Mouse (Mus musculus) C2C12 (cell line): ENCODE results near the gene Zfand2a.

ENCODE experiments used
- CTCF ChIP-seq: IDR thresholded peaks from one replicate; pipeline ENCODE4 v1.5.1; 2011; ENCODE audit not compliant: control insufficient read depth, insufficient read depth, insufficient read length
- FOSL1 ChIP-seq: IDR thresholded peaks from one replicate; pipeline ENCODE4 v1.8.0; 2011; ENCODE audit warnings: mild to moderate bottlenecking, low read length; ENCODE audit not compliant: poor library complexity, insufficient read depth, severe bottlenecking

DNA sequence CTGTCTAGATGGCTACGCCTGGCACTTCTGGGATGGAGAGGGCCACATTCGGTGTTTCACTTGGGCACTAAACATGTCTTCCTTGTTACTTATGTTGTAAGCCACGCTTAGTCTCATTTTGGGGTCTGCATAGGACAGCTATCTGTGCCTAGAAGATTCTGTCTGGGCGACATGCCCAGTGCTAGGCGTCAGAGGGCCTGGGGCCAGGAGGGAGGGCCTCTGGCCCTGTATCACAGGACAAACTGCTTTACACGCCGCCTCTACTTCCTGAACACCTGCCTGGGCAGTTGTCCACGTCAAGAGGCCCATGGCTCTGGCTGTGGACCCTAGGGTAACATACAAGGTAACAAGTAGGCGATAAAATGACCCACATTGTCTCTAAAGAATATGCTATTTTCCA lies 56.4 kb downstream of the Zfand2a start:
- TF ChIP-seq FOSL1 (no peak), CTCF (no peak)
